Mouse (Mus musculus): ENCODE measurements at regions not wholly inside any gene's neighbourhood (a gene's known extent, or its start where the extent isn't known, plus 50 kb on each side); places are given as distances from the start of the nearest gene placed in this dataset.

GRCm38 (mm10) chr17:68916531-68916930 is 90.1 kb downstream of the Tmem200c start:
- DNase-seq (ENCODE audit: extremely low spot score in 1 of 2, low spot score in 2 of 2), result peak in 1 of 2 experiments; percentile 23
- H3K27ac ChIP-seq, result no peak overlapping the region
- no peak for TF ChIP-seq CTCF (IDR thresholded peaks at IDR 0.05)
- intact Hi-C loops (cut with DNase I), result no loop called here
- no peak overlapping the region for H3K4me3 ChIP-seq

GRCm38 (mm10) chr17:68918228-68918627 is 91.8 kb downstream of the Tmem200c start:
- no peak for TF ChIP-seq CTCF (IDR thresholded peaks at IDR 0.05)
- H3K4me3 ChIP-seq, result no peak overlapping the region
- intact Hi-C loops (cut with DNase I), result loop anchor here (1.0 kb wide), 1 partner anchor 158 kb away; no protein-coding TSS in a partner anchor
- no peak overlapping the region; the same call in 1 of the 2 replicates for H3K27ac ChIP-seq
- DNase-seq (ENCODE audit: extremely low spot score in 1 of 2, low spot score in 2 of 2), result peak in 1 of 2 experiments; percentile 21

- Histone ChIP-seq H3K4me3 (no peak overlapping the region), H3K27ac (no peak overlapping the region)
- peak in 1 of 2 experiments; percentile 0 for DNase-seq (ENCODE audit: extremely low spot score in 1 of 2, low spot score in 2 of 2)
- TF ChIP-seq CTCF (IDR thresholded peaks at IDR 0.05), result no peak
- intact Hi-C loops (cut with DNase I), result no loop called here
These were observed 96.8 kb downstream of the Tmem200c start for GRCm38 (mm10) chr17:68923271-68923670.

GRCm38 (mm10) chr17:68927418-68927817 is 101.0 kb downstream of the Tmem200c start:
- DNase-seq (ENCODE audit: extremely low spot score in 1 of 2, low spot score in 2 of 2), result no peak
- intact Hi-C loops (cut with DNase I), result no loop called here
- no peak for TF ChIP-seq CTCF (IDR thresholded peaks at IDR 0.05)

GRCm38 (mm10) chr17:68928691-68929090 is 102.3 kb downstream of the Tmem200c start:
- H3K4me3 ChIP-seq, result no peak overlapping the region
- intact Hi-C loops (cut with DNase I), result no loop called here
- no peak for TF ChIP-seq CTCF (IDR thresholded peaks at IDR 0.05)
- no peak overlapping the region for H3K27ac ChIP-seq
- no peak for DNase-seq (ENCODE audit: extremely low spot score in 1 of 2, low spot score in 2 of 2)

More at GRCm38 (mm10) chr17:68927418-68927817, 101.0 kb downstream of the Tmem200c start:
- H3K4me3 ChIP-seq, result no peak overlapping the region
- no peak overlapping the region for H3K27ac ChIP-seq

- no peak for DNase-seq (ENCODE audit: extremely low spot score in 1 of 2, low spot score in 2 of 2)
- Histone ChIP-seq H3K27ac (no peak overlapping the region), H3K4me3 (no peak overlapping the region)
- intact Hi-C loops (cut with DNase I), result no loop called here
- no peak for TF ChIP-seq CTCF (IDR thresholded peaks at IDR 0.05)
These were observed 106.8 kb downstream of the Tmem200c start for GRCm38 (mm10) chr17:68933265-68933664.

GRCm38 (mm10) chr17:68934066-68934465 is 107.6 kb downstream of the Tmem200c start:
- no peak overlapping the region for H3K4me3 ChIP-seq
- intact Hi-C loops (cut with DNase I), result no loop called here
- DNase-seq (ENCODE audit: extremely low spot score in 1 of 2, low spot score in 2 of 2), result no peak
- no peak for TF ChIP-seq CTCF (IDR thresholded peaks at IDR 0.05)
- H3K27ac ChIP-seq, result no peak overlapping the region

GRCm38 (mm10) chr17:68936016-68936415 is 109.6 kb downstream of the Tmem200c start:
- no peak for DNase-seq (ENCODE audit: extremely low spot score in 1 of 2, low spot score in 2 of 2)
- intact Hi-C loops (cut with DNase I), result no loop called here
- H3K4me3 ChIP-seq, result no peak overlapping the region

GRCm38 (mm10) chr17:68956275-68956674 is 119.2 kb upstream of the Epb41l3 start:
- DNase-seq (ENCODE audit: extremely low spot score in 1 of 2, low spot score in 2 of 2), result no peak
- intact Hi-C loops (cut with DNase I), result no loop called here
- Histone ChIP-seq H3K27ac (no peak overlapping the region), H3K4me3 (no peak overlapping the region)
- TF ChIP-seq CTCF (IDR thresholded peaks at IDR 0.05), result no peak

More at GRCm38 (mm10) chr17:68936016-68936415, 109.6 kb downstream of the Tmem200c start:
- no peak overlapping the region for H3K27ac ChIP-seq
- TF ChIP-seq CTCF (IDR thresholded peaks at IDR 0.05), result no peak

GRCm38 (mm10) chr17:68961160-68961559 is 114.3 kb upstream of the Epb41l3 start:
- no peak for DNase-seq (ENCODE audit: extremely low spot score in 1 of 2, low spot score in 2 of 2)
- no peak overlapping the region for H3K27ac ChIP-seq
- no peak overlapping the region for H3K4me3 ChIP-seq
- intact Hi-C loops (cut with DNase I), result no loop called here
- TF ChIP-seq CTCF (IDR thresholded peaks at IDR 0.05), result no peak

- Histone ChIP-seq H3K27ac (no peak overlapping the region), H3K4me3 (no peak overlapping the region)
- intact Hi-C loops (cut with DNase I), result no loop called here
- no peak for DNase-seq (ENCODE audit: extremely low spot score in 1 of 2, low spot score in 2 of 2)
- no peak for TF ChIP-seq CTCF (IDR thresholded peaks at IDR 0.05)
These were observed 99.9 kb upstream of the Epb41l3 start for GRCm38 (mm10) chr17:68975606-68976005.

GRCm38 (mm10) chr17:68978151-68978550 is 97.3 kb upstream of the Epb41l3 start:
- TF ChIP-seq CTCF (IDR thresholded peaks at IDR 0.05), result no peak
- intact Hi-C loops (cut with DNase I), result no loop called here
- no peak for DNase-seq (ENCODE audit: extremely low spot score in 1 of 2, low spot score in 2 of 2)
- Histone ChIP-seq H3K27ac (no peak overlapping the region), H3K4me3 (no peak overlapping the region)

- H3K27ac ChIP-seq, result no peak overlapping the region
- TF ChIP-seq CTCF (IDR thresholded peaks at IDR 0.05), result no peak
- no peak overlapping the region for H3K4me3 ChIP-seq
- no peak for DNase-seq (ENCODE audit: extremely low spot score in 1 of 2, low spot score in 2 of 2)
- intact Hi-C loops (cut with DNase I), result no loop called here
These were observed 94.4 kb upstream of the Epb41l3 start for GRCm38 (mm10) chr17:68981120-68981519.
